Mouse (Mus musculus) v-Abl transformed pro-B cells (cell line): ENCODE measurements around the gene Denr.

ENCODE experiments used
- in situ Hi-C, 2 experiments: fragments of 400-800 bp; cut with MboI; formaldehyde crosslinking; loops; one replicate each; pipeline ENCODE4 v1.15.1; 2025; ENCODE audit not compliant: unreplicated experiment in 2 of 2

Denr gene

GRCm38 (mm10) chr5:123906976-123907630 is at the start of gene Denr:
Gene Denr (plus strand): TSS chr5:123907175.
- in situ Hi-C loops, result loop anchor here (5.0 to 25.0 kb wide), 5 partner anchors 172 to 645 kb away; partner anchors contain the start of genes Wdr66 (in 1 of the 2) and Zcchc8 (in 1 of the 2)

GRCm38 (mm10) chr5:123858798-123859197 is 48.2 kb upstream of the Denr start:
- in situ Hi-C loops, result no loop called here

- in situ Hi-C loops, result no loop called here
Measured at GRCm38 (mm10) chr5:123862374-123863350, 44.3 kb upstream of the Denr start.

- in situ Hi-C loops, result no loop called here
Measured at GRCm38 (mm10) chr5:123863934-123864333, 43.0 kb upstream of the Denr start.

GRCm38 (mm10) chr5:123865365-123865764 is 41.6 kb upstream of the Denr start, which contains the start of gene Hcar2:
Gene Hcar2 (minus strand): TSS chr5:123865499.
- in situ Hi-C loops, result no loop called here

- in situ Hi-C loops, result no loop called here
Measured at GRCm38 (mm10) chr5:123866457-123866856, 40.5 kb upstream of the Denr start.

- in situ Hi-C loops, result no loop called here
Measured at GRCm38 (mm10) chr5:123869615-123870014, 37.4 kb upstream of the Denr start.

GRCm38 (mm10) chr5:123874177-123874576 is 32.8 kb upstream of the Denr start:
- in situ Hi-C loops, result no loop called here

GRCm38 (mm10) chr5:123878056-123878455 is 28.9 kb upstream of the Denr start:
- in situ Hi-C loops, result no loop called here

GRCm38 (mm10) chr5:123879928-123880327 is 27.0 kb upstream of the Denr start, which contains the start of gene Hcar1:
Gene Hcar1 (minus strand): TSS chr5:123880020.
- in situ Hi-C loops, result no loop called here

GRCm38 (mm10) chr5:123880778-123881177 is 26.2 kb upstream of the Denr start:
- in situ Hi-C loops, result no loop called here

GRCm38 (mm10) chr5:123883891-123884290 is 23.1 kb upstream of the Denr start:
- in situ Hi-C loops, result no loop called here

- in situ Hi-C loops, result no loop called here
Measured at GRCm38 (mm10) chr5:123884332-123884731, 22.6 kb upstream of the Denr start.

GRCm38 (mm10) chr5:123886365-123886764 is 20.6 kb upstream of the Denr start:
- in situ Hi-C loops, result no loop called here

- in situ Hi-C loops, result no loop called here
Measured at GRCm38 (mm10) chr5:123890312-123890711, 16.7 kb upstream of the Denr start.

- in situ Hi-C loops, result no loop called here
Measured at GRCm38 (mm10) chr5:123890987-123891386, 16.0 kb upstream of the Denr start.

- in situ Hi-C loops, result no loop called here
Measured at GRCm38 (mm10) chr5:123891669-123892068, 15.3 kb upstream of the Denr start.

GRCm38 (mm10) chr5:123893520-123893919 is 13.5 kb upstream of the Denr start:
- in situ Hi-C loops, result no loop called here

- in situ Hi-C loops, result no loop called here
Measured at GRCm38 (mm10) chr5:123896395-123896794, 10.6 kb upstream of the Denr start.

GRCm38 (mm10) chr5:123897352-123897751 is 9.6 kb upstream of the Denr start:
- in situ Hi-C loops, result no loop called here

- in situ Hi-C loops, result loop anchor here (10.0 to 25.0 kb wide), 4 partner anchors 169 to 642 kb away; partner anchors contain the start of genes Wdr66 (in 1 of the 2) and Zcchc8 (in 1 of the 2)
Measured at GRCm38 (mm10) chr5:123904059-123904672, 2.8 kb upstream of the Denr start.
